Mouse (Mus musculus): ENCODE data around the gene Tpk1.
"Not testable (repeated sequence)": the region's sequence is repeated elsewhere in the genome, so short reads cannot be mapped to it uniquely, and the experiment has no call there.

Tpk1 gene

DNA sequence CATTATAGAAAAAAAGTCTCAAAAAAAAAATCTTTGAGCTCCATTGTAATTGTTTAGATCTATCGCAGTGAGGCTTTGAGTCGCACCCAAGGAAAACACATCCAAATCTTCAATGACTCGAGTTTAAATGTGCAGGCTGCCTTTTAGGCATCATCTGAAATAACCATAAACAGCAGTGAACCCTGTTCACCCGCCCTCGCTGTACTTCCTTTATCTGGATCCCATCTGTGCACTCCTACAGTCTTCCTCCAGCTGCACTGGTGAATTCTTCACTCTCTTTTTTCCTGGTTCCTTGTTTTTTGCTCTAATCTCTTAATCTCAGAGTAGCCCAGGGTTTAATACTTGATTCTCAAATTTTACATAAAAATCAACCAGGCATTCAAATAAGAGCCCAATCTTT lies 23.7 kb downstream of the Tpk1 start:
- DNase-seq (ENCODE audit: low read depth, low spot score) = no peak

GRCm38 (mm10) chr6:43640621-43641020 lies 25.5 kb downstream of the Tpk1 start:
- DNase-seq (ENCODE audit: low read depth, low spot score) = no peak

GRCm38 (mm10) chr6:43638865-43639264 lies 27.2 kb downstream of the Tpk1 start:
- no peak for DNase-seq (ENCODE audit: low read depth, low spot score)

DNA sequence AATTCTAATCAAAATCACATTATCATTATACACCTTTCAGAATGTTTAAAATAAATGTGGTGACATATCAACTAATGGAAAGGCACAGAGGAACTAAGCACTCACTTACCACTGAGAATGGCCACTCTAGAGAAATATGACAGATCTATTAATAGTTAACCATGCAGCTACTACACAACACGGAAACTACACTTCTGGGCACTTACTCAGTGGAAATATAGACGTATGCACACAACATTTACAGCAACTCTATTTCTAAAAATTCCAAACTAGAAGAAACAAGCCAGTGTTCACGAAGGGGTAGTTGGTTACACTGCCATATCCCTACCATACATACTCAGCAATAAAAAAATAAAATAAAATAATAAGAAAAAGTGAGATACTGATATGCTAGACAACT lies 28.0 kb downstream of the Tpk1 start:
- DNase-seq (ENCODE audit: low read depth, low spot score) = no peak

GRCm38 (mm10) chr6:43636980-43637638 lies 29.0 kb downstream of the Tpk1 start:
- no peak for DNase-seq (ENCODE audit: low read depth, low spot score)

GRCm38 (mm10) chr6:43633308-43633963 lies 32.6 kb downstream of the Tpk1 start:
- no peak for DNase-seq (ENCODE audit: low read depth, low spot score)

GRCm38 (mm10) chr6:43632871-43633270 lies 33.2 kb downstream of the Tpk1 start:
- no peak for DNase-seq (ENCODE audit: low read depth, low spot score)

DNA sequence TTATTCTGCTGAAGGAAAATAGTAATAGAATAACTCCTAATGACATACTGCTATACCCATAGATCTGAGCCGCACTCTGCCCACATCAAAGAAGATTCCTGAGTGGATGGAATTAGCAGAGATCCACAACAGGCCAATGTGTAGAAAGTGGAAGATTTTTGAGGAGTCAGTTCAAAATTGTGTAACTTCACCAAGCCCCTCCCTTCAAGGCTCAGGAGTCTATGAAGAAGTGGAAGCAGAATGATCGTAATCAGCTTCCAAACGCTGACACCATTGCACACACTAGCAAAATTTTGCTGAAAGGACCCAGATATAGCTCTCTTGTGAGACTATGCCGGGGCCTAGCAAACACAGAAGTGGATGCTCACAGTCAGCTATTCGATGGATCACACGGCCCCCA lies 42.6 kb downstream of the Tpk1 start:
- DNase-seq (ENCODE audit: low read depth, low spot score) = not testable (repeated sequence)

- no peak for DNase-seq (ENCODE audit: low read depth, low spot score)
Observed at GRCm38 (mm10) chr6:43619258-43619657, 46.8 kb downstream of the Tpk1 start.

DNA sequence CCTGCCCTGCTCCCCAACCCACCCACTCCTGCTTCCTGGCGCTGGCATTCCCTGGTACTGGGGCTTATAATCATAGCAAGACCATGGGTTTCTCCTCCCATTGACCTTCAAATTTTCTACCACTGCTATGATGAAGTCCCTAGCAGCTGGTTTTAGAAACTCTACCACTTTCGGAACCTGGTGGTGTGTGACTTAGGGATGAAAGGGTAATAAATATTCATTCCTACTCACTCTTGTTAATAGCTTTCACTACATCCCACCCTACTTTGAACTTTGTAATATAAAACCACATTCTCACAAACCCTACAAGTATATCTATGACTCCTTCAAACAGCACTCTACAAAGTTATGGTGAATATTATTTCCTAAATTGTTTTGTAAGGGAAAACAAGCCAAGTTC lies 54.3 kb downstream of the Tpk1 start:
- DNase-seq (ENCODE audit: low read depth, low spot score) = no peak

GRCm38 (mm10) chr6:43590841-43591541 lies 75.1 kb downstream of the Tpk1 start:
- no peak for DNase-seq (ENCODE audit: low read depth, low spot score)

- no peak for DNase-seq (ENCODE audit: low read depth, low spot score)
Observed at GRCm38 (mm10) chr6:43585274-43585673, 80.8 kb downstream of the Tpk1 start.

GRCm38 (mm10) chr6:43581809-43582208 lies 84.3 kb downstream of the Tpk1 start:
- no peak for DNase-seq (ENCODE audit: low read depth, low spot score)

- DNase-seq (ENCODE audit: low read depth, low spot score) = no peak
Observed at GRCm38 (mm10) chr6:43567885-43568284, 98.2 kb downstream of the Tpk1 start.

DNA sequence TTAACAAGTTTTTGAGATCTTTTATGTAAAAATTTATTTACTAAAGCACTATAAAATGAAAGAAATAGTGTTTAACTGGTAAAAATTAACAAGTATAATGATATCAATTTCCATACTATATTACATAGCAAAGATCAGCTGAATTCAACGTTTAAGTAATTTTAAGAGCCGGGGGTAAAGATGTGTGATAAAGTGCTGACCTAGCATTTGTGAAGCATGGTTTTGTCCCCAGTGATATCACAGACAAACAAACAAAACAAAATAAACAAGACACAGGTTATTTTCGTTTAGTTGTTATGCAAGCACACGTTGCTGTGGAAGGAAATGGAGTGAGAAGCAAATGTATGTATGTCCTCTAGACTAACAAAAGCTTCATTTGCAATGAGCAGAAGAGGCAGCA lies 103.6 kb downstream of the Tpk1 start:
- DNase-seq (ENCODE audit: low read depth, low spot score) = no peak

DNA sequence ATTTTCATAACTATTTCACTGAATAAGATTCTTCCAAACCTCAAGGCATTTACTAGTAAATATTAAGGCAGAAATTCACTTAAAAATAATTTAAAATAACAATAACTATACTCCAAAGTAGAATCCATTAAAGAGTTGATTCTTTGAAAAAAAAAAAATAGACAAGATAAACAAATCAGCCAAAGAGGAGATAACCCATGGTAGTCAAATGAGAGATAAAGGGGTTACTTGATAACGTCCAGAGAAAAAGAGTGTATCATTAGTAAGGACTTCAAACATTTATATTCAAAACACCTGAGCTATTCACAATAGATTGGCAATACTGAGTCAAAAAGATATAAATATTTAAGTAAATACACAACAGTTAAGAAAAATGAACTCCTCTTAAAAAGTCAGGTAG lies 114.7 kb downstream of the Tpk1 start:
- DNase-seq (ENCODE audit: low read depth, low spot score) = no peak

DNA sequence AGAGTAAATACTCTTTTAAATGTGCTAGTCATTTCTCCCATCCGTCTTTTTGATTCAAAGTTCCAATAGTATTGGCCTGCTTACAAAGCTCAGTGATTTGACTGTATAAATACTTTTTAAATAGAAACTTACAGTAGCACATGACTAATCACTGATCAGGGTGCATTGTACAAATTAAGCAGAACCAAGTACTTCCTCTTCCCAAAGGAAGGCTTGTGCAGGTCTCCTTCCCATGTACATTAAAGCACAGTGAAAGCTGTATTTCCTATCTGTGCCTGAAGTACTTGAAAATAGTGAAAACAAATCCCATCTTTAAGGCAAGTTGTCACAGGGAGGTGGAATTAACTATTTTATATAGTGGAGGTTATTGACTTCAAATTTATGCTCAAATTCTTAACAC lies 119.5 kb downstream of the Tpk1 start:
- DNase-seq (ENCODE audit: low read depth, low spot score) = no peak

DNA sequence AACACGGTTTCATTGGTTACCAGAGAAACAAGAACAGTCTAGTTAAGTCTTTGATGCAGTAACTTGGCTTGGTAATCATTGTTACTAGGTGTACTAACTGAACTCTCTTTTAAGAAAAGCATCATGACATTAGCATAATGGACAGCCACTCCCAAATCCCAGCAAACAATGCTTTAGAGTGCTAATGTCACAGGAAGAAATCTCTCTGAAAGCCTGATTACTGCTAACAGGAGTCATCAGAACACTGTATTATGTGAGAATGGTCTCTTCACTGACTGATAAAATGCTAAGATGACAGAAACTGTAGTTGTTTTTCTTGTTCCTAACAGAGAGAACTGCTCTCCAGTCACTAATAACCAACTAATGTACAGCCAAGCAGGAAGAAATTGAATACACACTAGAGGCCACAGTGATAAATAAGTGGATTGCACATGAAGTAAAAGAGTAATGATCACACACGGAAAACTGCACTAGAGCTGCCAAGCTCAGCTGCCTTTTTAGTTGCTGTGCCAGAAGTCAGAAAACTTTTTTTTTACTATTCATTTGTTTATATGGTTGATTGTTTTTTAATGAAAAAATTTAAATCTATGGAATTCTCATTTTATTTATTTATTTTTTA lies 128.7 kb downstream of the Tpk1 start:
- DNase-seq (ENCODE audit: low read depth, low spot score) = peak; percentile 22

DNA sequence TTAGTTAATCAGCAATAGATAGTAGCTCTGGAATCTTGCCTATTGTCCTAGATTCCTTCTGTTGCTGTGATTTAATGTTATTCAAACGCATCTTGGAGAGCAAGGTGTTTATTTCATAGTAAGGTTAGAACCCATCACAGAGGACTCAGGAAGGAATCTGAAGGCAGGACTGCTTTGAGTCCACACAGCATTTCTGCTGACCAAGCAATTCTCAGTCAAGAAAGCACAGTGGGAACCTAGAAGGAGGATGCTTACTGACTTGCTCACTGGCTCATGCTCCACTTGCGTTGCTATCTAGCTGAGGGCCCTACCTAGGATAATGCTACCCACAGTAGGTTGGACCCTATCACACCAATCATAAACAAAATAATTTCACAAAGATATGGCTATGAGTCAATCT lies 130.6 kb downstream of the Tpk1 start:
- DNase-seq (ENCODE audit: low read depth, low spot score) = no peak

DNA sequence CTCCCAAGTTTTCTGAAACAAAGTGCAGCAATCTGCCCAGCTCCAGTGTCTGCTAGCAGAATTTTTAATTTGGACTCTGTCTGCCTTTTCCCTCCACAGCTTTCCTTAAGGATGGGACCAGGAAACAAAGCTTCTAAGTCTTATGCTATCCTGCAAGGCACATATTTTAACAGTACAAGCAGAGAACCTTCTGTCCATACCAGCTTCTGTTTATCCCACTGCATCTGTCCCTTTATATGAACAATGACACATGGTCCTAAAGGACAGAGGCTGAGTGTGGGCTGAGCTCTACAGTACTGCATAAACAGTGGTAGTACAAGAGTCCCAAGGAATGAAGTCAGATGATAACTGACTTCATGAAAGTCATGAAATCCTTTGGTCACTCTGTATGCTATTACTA lies 132.8 kb downstream of the Tpk1 start:
- DNase-seq (ENCODE audit: low read depth, low spot score) = no peak

DNA sequence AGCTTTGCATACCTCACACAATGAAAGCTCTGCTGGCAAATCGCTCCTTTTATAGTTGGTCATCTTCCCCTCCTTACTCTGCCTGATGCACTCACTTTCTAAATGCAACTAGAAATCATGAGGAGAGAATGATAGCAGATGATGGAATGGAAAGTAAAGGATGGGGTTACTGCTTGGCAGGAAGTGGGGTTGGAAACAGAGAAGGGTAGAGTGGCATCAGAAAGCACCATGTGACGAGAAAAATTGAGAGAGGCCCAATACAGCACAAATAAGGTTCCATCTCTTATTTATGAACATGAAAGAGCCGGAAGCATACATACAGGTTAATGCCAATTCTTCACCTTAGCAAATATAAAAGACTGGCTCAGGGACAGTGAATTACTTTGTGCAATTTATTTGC lies 133.3 kb downstream of the Tpk1 start:
- no peak for DNase-seq (ENCODE audit: low read depth, low spot score)

- no peak for DNase-seq (ENCODE audit: low read depth, low spot score)
Observed at GRCm38 (mm10) chr6:43531996-43532395, 134.1 kb downstream of the Tpk1 start.

GRCm38 (mm10) chr6:43528996-43529395 lies 137.1 kb downstream of the Tpk1 start:
- DNase-seq (ENCODE audit: low read depth, low spot score) = no peak

Measured in ES-CJ7 (cell line).